Mouse (Mus musculus) megakaryocyte, embryonic 14.5 days (primary cell): ENCODE results near the gene Pnmt. TPM values are rescaled to one million over a fixed set of nuclear protein-coding genes. Genes with fewer than 3 reads are reported as not detected.
A peak's percentile ranks its signal among the peaks of the same experiment; 100 is the strongest.

ENCODE experiments used
- H3K27me3 ChIP-seq: replicated peaks from 2 replicates; pipeline ENCODE3; 2012; ENCODE audit warnings: inconsistent platforms
- H3K36me3 ChIP-seq: replicated peaks from 2 replicates; pipeline ENCODE3; 2012; ENCODE audit warnings: low read length, inconsistent platforms, mixed read lengths
- H3K4me1 ChIP-seq: 2 replicates; pipeline ENCODE4 v1.6.1; 2012; ENCODE audit warnings: inconsistent platforms
- H3K4me3 ChIP-seq: replicated peaks from 2 replicates; pipeline ENCODE3; 2012; ENCODE audit warnings: moderate library complexity, mild to moderate bottlenecking, inconsistent platforms
- H3K9me3 ChIP-seq: 2 replicates; pipeline ENCODE4 v1.6.1; 2012; ENCODE audit warnings: inconsistent platforms
- FLI1 ChIP-seq: IDR thresholded peaks from 2 replicates; pipeline ENCODE4 v1.6.1; 2012; ENCODE audit warnings: low read length, inconsistent platforms, mixed read lengths
- GATA1 ChIP-seq: IDR thresholded peaks from 3 replicates; pipeline ENCODE4 v1.6.1; 2012; ENCODE audit warnings: mixed read lengths, low read length, inconsistent platforms, borderline replicate concordance
- polyA plus RNA-seq: library from polyadenylated mRNA; stranded (reverse); fragments of >175 nt; gene quantifications from 2 replicates; pipeline ENCODE4 v1.2.3, GENCODE M21; 2012; ENCODE audit warnings: low replicate concordance; ENCODE audit not compliant: insufficient read depth

Pnmt gene
- polyA plus RNA-seq: not detected in 2 replicates

DNA sequence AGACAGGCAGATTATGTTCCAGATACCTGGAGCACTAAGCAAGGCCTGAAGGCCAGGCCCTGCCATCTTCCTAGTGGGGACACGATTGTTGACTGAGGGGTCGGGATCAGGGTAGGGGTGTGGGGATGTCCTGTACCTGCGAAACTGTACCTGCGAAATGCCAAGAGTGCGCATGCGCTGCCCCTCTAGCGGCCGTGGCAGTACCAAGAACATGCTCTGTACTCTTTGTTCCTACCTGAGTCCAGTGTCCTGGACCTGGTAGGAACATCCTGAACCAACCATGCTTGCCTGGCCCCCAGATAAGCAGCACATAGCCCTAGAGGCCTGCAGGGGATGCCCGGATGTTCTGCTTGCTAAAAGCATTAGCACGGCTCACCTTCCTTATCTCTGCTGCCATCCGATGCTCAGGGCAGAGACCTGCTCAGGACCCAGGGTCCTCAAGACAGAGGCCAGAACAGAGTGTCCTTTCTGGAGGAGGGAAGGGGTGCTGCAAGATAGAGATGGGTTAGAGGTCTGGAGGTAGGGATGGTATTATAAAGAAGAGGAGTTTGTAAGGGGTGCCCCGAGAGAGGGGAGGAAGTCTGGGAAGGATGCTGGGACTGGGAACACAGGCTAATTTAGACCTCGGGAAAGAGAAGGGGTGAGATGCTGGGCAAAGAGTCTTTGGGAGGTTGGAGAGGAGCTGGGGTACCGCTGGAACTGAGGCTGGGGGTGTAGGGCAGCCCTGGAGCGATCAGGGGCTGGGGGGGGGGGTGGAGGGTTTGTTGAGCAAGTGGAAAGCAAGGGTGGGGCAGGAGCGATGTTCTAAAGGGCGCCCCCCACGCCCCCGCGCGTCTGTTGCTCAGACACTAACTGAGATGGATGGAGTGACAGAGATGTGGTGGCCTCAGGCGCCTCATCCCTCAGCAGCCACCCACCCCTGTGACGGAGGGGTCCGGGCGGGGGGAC lies at the start of gene Pnmt:
TSS of gene Pnmt (plus strand) at position 813 of the 948 bp plus-strand sequence.
- TF ChIP-seq FLI1 (no peak), GATA1 (no peak)
- Histone ChIP-seq H3K36me3 (peaks cover 10% of the 10 kb centered on the region), H3K9me3 (no peaks in the 10 kb centered on the region), H3K27me3 (peaks cover 78% of the 10 kb centered on the region), H3K4me1 (peaks cover 13% of the 10 kb centered on the region), H3K4me3 (peak within 1 kb of the TSS; percentile 33)

DNA sequence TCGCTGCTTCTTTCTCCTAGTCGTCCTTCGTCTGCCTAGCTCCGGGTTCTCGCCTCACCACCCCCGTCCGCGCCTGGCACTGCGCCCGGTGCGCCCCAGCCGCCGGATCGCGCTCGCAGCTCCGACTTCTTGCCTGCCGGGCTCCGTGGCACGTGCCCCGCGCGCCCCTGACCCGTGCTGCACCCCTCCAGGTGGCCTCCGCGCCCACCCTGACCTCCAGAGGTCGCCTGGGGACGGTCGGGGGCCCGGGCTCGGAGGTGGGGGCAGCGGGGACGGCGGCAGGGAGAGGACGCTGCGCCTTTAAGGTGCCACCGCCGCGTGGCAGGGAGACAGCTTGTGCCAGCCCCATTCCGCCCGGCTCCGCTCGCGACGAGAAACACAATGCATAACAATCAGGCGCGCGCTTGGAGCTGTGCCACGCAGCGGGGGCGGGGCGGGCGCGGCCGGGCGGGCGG lies 47.7 kb upstream of the Pnmt start:
- H3K36me3 ChIP-seq: no peaks in the 10 kb centered on the region
- peaks cover 92% of the 10 kb centered on the region for H3K27me3 ChIP-seq
- H3K9me3 ChIP-seq: no peaks in the 10 kb centered on the region
- TF ChIP-seq FLI1 (no peak), GATA1 (no peak)
- peak overlapping the region; percentile 76 for H3K4me3 ChIP-seq
- peaks cover 37% of the 10 kb centered on the region for H3K4me1 ChIP-seq

DNA sequence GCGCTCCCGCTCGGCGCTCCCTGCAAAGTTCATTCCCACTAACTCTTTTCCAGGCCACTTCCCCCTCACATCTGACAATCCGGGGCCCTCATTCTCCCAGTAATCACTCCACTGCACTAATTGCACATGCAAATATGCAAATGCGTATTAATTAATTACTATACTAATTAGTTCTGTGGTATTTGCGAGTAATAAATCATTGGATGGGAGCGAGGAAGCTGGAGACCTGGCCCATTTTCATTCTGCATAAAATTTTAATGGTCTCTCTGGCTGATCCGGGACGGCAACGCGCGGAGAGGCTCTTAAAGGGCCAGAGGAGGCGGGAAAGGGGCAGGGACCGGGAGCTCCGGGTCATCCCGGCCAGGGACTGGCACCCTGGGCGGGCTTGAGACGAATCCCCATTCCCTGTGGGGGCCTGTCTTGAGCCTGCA lies 47.2 kb upstream of the Pnmt start:
- peaks cover 36% of the 10 kb centered on the region for H3K4me1 ChIP-seq
- TF ChIP-seq GATA1 (no peak), FLI1 (no peak)
- H3K27me3 ChIP-seq: peaks cover 92% of the 10 kb centered on the region
- no peaks in the 10 kb centered on the region for H3K36me3 ChIP-seq
- H3K4me3 ChIP-seq: no peak overlapping the region
- H3K9me3 ChIP-seq: no peaks in the 10 kb centered on the region

DNA sequence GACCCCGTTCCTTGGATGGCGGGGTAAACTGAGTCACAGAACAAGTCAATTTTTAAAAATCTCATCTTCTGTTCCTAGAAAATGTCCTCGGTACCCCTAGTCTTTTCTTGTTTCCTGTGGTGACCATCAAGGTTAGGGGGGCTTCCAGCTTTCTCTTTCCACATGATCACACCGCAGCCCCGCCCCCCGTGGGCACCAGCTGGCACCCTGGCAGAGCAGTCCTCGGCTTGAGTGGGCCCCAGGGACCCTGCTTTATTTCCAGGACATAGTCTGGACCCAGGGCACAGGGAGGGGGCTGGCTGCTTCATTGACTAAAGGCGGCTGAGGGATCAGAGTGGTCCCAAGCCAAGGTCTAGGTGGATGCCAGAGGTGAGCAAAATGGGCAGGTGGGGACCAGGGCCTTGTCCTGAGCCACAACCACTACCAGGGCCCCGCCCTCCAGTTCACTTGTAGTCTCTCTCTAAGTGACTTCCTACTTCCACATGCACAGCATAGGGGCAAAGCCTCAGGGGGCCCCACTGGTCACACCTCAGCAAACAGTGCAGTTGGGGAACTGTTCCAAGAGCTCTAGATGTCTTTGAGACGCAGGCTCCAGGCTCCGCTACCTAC lies 46.5 kb upstream of the Pnmt start:
- TF ChIP-seq GATA1: no peak
- TF ChIP-seq FLI1: no peak
- Histone ChIP-seq H3K36me3 (no peaks in the 10 kb centered on the region), H3K27me3 (peaks cover 89% of the 10 kb centered on the region), H3K4me1 (peaks cover 29% of the 10 kb centered on the region), H3K4me3 (no peak overlapping the region), H3K9me3 (no peaks in the 10 kb centered on the region)

DNA sequence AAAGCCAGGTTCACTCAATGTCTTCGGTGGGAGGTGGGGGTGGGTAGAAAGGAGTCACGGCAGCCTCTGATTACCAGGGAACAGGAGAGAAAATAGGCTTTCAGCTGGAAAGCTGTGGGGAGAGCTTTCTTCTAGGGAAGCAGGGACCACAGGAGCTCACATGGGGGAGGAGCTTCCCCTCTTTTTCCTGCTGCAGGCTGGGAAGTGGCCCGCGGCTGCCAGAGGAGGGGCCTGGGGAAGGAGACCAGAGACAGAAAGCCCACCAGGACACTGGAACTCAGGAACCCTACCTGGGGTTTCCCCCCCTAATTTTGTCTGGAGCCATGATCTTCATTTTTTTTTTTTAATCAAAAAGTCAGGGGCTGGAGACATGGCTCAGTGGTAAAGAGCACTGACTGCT lies 45.7 kb upstream of the Pnmt start:
- peaks cover 28% of the 10 kb centered on the region for H3K4me1 ChIP-seq
- H3K4me3 ChIP-seq: no peak overlapping the region
- H3K36me3 ChIP-seq: no peaks in the 10 kb centered on the region
- H3K9me3 ChIP-seq: no peaks in the 10 kb centered on the region
- TF ChIP-seq GATA1: no peak
- peaks cover 85% of the 10 kb centered on the region for H3K27me3 ChIP-seq

DNA sequence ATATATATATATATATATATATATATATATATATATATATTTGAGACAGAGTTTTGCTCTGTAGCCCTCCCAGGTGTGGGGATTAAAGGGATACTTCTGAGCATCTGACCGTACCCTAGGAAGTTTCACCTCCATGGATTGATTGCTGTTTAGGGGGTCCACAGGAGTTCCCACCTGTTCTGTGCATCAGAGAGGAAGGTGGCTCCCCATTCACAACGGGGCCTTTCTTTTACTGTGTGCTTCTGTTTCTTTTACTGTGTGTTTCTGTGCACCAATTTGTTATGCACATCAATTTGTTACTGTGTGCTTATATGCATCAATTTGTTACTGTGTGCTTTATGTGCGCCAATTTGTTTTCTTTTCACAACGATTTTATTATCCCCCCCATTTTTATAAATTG lies 45.1 kb upstream of the Pnmt start:
- no peak for TF ChIP-seq GATA1
- H3K9me3 ChIP-seq: no peaks in the 10 kb centered on the region
- H3K27me3 ChIP-seq: peaks cover 83% of the 10 kb centered on the region
- no peaks in the 10 kb centered on the region for H3K36me3 ChIP-seq
- H3K4me3 ChIP-seq: no peak overlapping the region
- H3K4me1 ChIP-seq: peaks cover 30% of the 10 kb centered on the region

DNA sequence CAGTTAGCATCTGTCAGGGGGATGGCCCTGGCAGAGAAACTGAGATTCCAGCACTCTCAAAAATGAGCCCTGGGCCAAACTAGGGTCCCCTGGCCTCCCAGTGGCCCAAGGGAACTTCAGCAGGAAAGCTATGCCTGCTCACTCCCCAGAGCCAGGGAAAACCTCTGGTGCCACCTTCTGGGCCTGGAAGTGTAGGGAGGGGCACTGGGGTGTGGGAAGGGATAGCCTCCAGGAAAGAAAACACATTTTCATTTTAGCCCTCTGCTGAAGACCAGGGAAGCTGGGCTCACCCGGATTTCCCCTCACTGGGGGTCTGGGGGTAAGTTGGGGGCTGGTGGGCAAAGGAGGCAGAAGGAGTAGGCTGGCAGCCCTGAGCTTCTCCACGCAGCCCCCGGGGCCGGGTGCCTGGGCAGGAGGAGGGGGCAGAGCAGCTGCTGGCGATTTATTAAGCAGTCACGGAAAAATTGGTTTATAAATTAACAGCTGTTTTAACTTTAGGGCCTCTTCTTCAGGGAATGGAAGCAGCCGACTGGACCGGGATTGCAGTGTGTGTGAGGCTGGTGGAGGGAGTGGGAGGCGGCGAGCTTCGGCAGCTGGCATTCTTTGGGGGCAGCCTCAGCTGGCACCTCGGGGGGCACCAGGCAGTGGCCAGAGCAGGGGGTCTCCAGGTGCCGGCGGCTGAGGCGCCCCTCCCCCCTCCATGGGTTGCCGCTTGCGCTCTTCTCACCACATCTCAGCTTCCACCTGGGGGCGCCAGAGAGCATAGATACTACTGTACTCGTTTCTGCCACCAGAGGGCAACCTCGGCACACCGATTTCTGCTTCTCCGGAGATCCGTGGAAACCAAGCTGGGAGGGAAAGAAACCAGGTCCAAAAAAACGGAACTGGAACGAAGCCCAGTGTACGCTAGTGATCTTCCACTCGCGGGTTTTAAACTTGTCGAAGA lies 44.0 kb upstream of the Pnmt start:
- H3K27me3 ChIP-seq: peaks cover 83% of the 10 kb centered on the region
- H3K36me3 ChIP-seq: no peaks in the 10 kb centered on the region
- no peaks in the 10 kb centered on the region for H3K9me3 ChIP-seq
- H3K4me3 ChIP-seq: peak overlapping the region; percentile 80
- H3K4me1 ChIP-seq: peaks cover 30% of the 10 kb centered on the region
- TF ChIP-seq GATA1 (no peak), FLI1 (no peak)

DNA sequence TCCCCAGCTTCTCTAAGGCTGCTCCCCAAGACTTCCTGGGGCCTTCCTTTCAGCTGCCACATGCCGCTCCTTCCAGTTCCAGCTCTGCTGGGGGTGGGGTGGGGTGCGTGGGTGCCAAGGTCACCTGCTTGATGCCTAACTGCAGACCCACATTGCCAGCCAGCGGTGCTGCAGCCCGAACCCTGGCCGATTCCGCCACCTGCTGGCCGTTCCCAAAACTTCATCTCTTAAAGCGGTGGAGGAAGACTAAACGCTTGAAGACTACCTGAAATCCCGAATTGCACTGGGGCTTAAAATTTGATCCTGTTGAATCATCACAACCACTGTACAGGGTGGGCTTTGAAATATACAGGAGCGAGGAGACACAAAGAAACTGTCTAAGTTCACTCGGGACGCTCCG lies 41.0 kb upstream of the Pnmt start:
- Histone ChIP-seq H3K36me3 (no peaks in the 10 kb centered on the region), H3K9me3 (no peaks in the 10 kb centered on the region), H3K27me3 (peaks cover 83% of the 10 kb centered on the region), H3K4me3 (no peak overlapping the region), H3K4me1 (peaks cover 33% of the 10 kb centered on the region)
- no peak for TF ChIP-seq FLI1
- TF ChIP-seq GATA1: no peak

DNA sequence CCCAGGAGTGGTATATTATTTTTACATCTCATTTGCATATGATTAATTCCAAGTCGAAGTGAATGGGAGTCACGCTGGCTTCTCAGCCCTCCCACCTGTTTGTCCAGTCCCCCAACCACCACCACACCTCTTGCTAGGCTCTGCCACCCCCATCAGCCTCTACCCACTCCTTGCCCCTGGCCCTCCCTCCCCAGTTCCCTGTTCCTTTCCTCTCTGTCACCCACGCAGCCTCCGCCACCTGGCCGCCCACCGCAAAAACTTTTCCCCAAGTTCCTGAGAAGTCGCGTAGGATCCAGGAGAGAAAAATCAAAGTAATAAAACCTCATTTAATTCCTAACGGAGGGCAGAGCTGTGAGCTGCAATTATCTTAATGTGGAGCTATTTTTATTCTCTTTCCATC lies 40.1 kb upstream of the Pnmt start:
- Histone ChIP-seq H3K27me3 (peaks cover 86% of the 10 kb centered on the region), H3K9me3 (no peaks in the 10 kb centered on the region)

More for the DNA sequence above, 40.1 kb upstream of the Pnmt start:
- TF ChIP-seq FLI1: no peak
- no peak for TF ChIP-seq GATA1
- Histone ChIP-seq H3K4me3 (no peak overlapping the region), H3K4me1 (peaks cover 33% of the 10 kb centered on the region), H3K36me3 (no peaks in the 10 kb centered on the region)
